Mouse (Mus musculus): ENCODE data around the gene Nudt15. TPM values are rescaled to one million over a fixed set of nuclear protein-coding genes. Genes with fewer than 3 reads are reported as not detected.

Gene Nudt15
- 2.5 and 2.7 TPM in 2 replicates for polyA plus RNA-seq (2015; fragmentation: Nextera tagmentation; extraction: Ambion mirVana)

GRCm38 (mm10) chr14:73548051-73548450 is at the start of gene Nudt15:
Gene Nudt15, minus strand, starts transcription at chr14:73548242.

GRCm38 (mm10) chr14:73524766-73525448 is 23.1 kb downstream of the Nudt15 start, which contains the start of gene Sucla2:
Gene Sucla2, plus strand, starts transcription at chr14:73525319.

GRCm38 (mm10) chr14:73509765-73510423 is 38.1 kb downstream of the Nudt15 start, which contains the start of gene Med4:
Gene Med4, plus strand, starts transcription at chr14:73510025.

Other genes starting within 250 kb of the Nudt15 start
- gene Rb1, start 222.4 kb downstream of the Nudt15 start, polyA plus RNA-seq (2015; fragmentation: Nextera tagmentation; extraction: Ambion mirVana), result 10.2 and 11.9 TPM in 2 replicates
- 1,058 and 1,094 TPM in 2 replicates for gene Itm2b, start 163.0 kb downstream of the Nudt15 start, polyA plus RNA-seq (2015; fragmentation: Nextera tagmentation; extraction: Ambion mirVana)
- 36.2 and 37.2 TPM in 2 replicates for gene Med4, start 38.2 kb downstream of the Nudt15 start, polyA plus RNA-seq (2015; fragmentation: Nextera tagmentation; extraction: Ambion mirVana)
- 99.1 and 115 TPM in 2 replicates for gene Sucla2, start 22.9 kb downstream of the Nudt15 start, polyA plus RNA-seq (2015; fragmentation: Nextera tagmentation; extraction: Ambion mirVana)
- not detected in 2 replicates for gene Gm21750, start 113.0 kb upstream of the Nudt15 start, polyA plus RNA-seq (2015; fragmentation: Nextera tagmentation; extraction: Ambion mirVana)